Mouse (Mus musculus) spleen, adult 2 months (tissue): ENCODE measurements at regions not wholly inside any gene's neighbourhood (a gene's known extent, or its start where the extent isn't known, plus 50 kb on each side); places are given as distances from the start of the nearest gene placed in this dataset.

Experiments used
- DNase-seq, 2 experiments: peaks; one replicate each; pipeline versions ENCODE4 v3.0.0 to v3.0.0-alpha.2; 2012 to 2021; ENCODE audit warnings: low spot score in 2 of 2, low read depth in 1 of 2
- H3K27ac ChIP-seq: fragments of 200-500 bp; 2 replicates; pipeline ENCODE4 v1.5.1; 2012; ENCODE audit warnings: low read length, inconsistent platforms; ENCODE audit not compliant: insufficient read depth
- H3K27me3 ChIP-seq: fragments of 200-500 bp; 2 replicates; pipeline ENCODE4 v1.6.1; 2012; ENCODE audit warnings: mild to moderate bottlenecking, moderate library complexity, low read length, inconsistent platforms; ENCODE audit not compliant: control insufficient read depth, insufficient read depth
- H3K36me3 ChIP-seq: fragments of 200-500 bp; 2 replicates; pipeline ENCODE4 v1.6.1; 2012; ENCODE audit warnings: mild to moderate bottlenecking, low read length, inconsistent platforms; ENCODE audit not compliant: control insufficient read depth, insufficient read depth
- H3K4me1 ChIP-seq: fragments of 200-500 bp; 2 replicates; pipeline ENCODE4 v1.6.1; 2011; ENCODE audit warnings: inconsistent platforms; ENCODE audit not compliant: control insufficient read depth, insufficient read depth, insufficient read length
- H3K4me3 ChIP-seq: fragments of 200-500 bp; 2 replicates; pipeline ENCODE4 v1.5.1; 2011; ENCODE audit warnings: mild to moderate bottlenecking, inconsistent platforms; ENCODE audit not compliant: insufficient read depth, insufficient read length; ENCODE audit errors: extremely low read depth
- CTCF ChIP-seq: fragments of 200-500 bp; IDR thresholded peaks from 2 replicates; pipeline ENCODE4 v1.5.1; 2011; ENCODE audit warnings: mild to moderate bottlenecking, inconsistent platforms; ENCODE audit not compliant: insufficient read depth, insufficient read length, insufficient replicate concordance; ENCODE audit errors: extremely low read depth
- POLR2A ChIP-seq: fragments of 200-500 bp; IDR thresholded peaks from 2 replicates; pipeline ENCODE4 v1.6.1; 2011; ENCODE audit warnings: low read depth, low read length, inconsistent platforms
- WGBS: fragments of 180-500 bp; shearing (Covaris S2); methylation state at CpG from one replicate; pipeline ENCODE4 v1.1.7; 2018; 5-methylcytosine and 5-hydroxymethylcytosine counted together

- Histone ChIP-seq H3K36me3 (no peaks in the 10 kb centered on the region), H3K4me1 (0 out of 2 replicates have a peak, but pooled peaks cover 1% of the 10 kb centered on the region), H3K27me3 (no peaks in the 10 kb centered on the region), H3K27ac (no peak overlapping the region), H3K4me3 (no peak overlapping the region)
- no peak for TF ChIP-seq POLR2A
- TF ChIP-seq CTCF, result no peak
- DNase-seq, result no peak
- 91% methylated on average over 4 of the region's 4 CpGs for WGBS
These were observed 263.9 kb upstream of the Nr4a3 start for GRCm38 (mm10) chr4:47781039-47781438.

- Histone ChIP-seq H3K4me3 (no peak overlapping the region), H3K36me3 (no peaks in the 10 kb centered on the region), H3K27me3 (no peaks in the 10 kb centered on the region; the same call in 1 of the 2 replicates), H3K27ac (no peak overlapping the region), H3K4me1 (no peaks in the 10 kb centered on the region)
- DNase-seq, result no peak
- no peak for TF ChIP-seq CTCF
- TF ChIP-seq POLR2A, result no peak
- 87% methylated on average over 4 of the region's 4 CpGs for WGBS
These were observed 248.0 kb upstream of the Nr4a3 start for GRCm38 (mm10) chr4:47796977-47797376.

GRCm38 (mm10) chr4:47799165-47799564, 245.8 kb upstream of the Nr4a3 start:
- peak in 1 of 2 experiments; percentile 35 for DNase-seq

GRCm38 (mm10) chr4:47803111-47803510, 241.8 kb upstream of the Nr4a3 start:
- WGBS, result 84% methylated on average over 3 of the region's 3 CpGs
- Histone ChIP-seq H3K4me3 (no peak overlapping the region), H3K4me1 (no peaks in the 10 kb centered on the region), H3K27ac (no peak overlapping the region), H3K27me3 (no peaks in the 10 kb centered on the region), H3K36me3 (no peaks in the 10 kb centered on the region)
- DNase-seq, result no peak
- TF ChIP-seq CTCF, result no peak
- TF ChIP-seq POLR2A, result no peak

More at GRCm38 (mm10) chr4:47799165-47799564, 245.8 kb upstream of the Nr4a3 start:
- Histone ChIP-seq H3K36me3 (no peaks in the 10 kb centered on the region), H3K27me3 (no peaks in the 10 kb centered on the region), H3K27ac (no peak overlapping the region), H3K4me1 (no peaks in the 10 kb centered on the region), H3K4me3 (no peak overlapping the region; the same call in 1 of the 2 replicates)
- TF ChIP-seq CTCF, result no peak
- WGBS, result 37% methylated on average over 5 of the region's 5 CpGs

- H3K27me3 ChIP-seq, result no peaks in the 10 kb centered on the region
- no peak for TF ChIP-seq POLR2A
- TF ChIP-seq CTCF, result no peak
- WGBS, result 57% methylated on average over 3 of the region's 3 CpGs
These were observed 237.1 kb upstream of the Nr4a3 start for GRCm38 (mm10) chr4:47807877-47808276.

GRCm38 (mm10) chr4:47814030-47814429, 230.9 kb upstream of the Nr4a3 start:
- 82% methylated on average over 7 of the region's 7 CpGs for WGBS
- no peak overlapping the region for H3K4me3 ChIP-seq
- no peaks in the 10 kb centered on the region for H3K4me1 ChIP-seq
- DNase-seq, result no peak
- TF ChIP-seq CTCF, result no peak
- no peak for TF ChIP-seq POLR2A
- no peaks in the 10 kb centered on the region for H3K36me3 ChIP-seq
- H3K27ac ChIP-seq, result no peak overlapping the region
- no peaks in the 10 kb centered on the region for H3K27me3 ChIP-seq

More at GRCm38 (mm10) chr4:47807877-47808276, 237.1 kb upstream of the Nr4a3 start:
- H3K4me3 ChIP-seq, result no peak overlapping the region
- H3K27ac ChIP-seq, result no peak overlapping the region
- no peak for DNase-seq
- no peaks in the 10 kb centered on the region for H3K4me1 ChIP-seq
- H3K36me3 ChIP-seq, result no peaks in the 10 kb centered on the region

GRCm38 (mm10) chr4:47818371-47819159, 226.4 kb upstream of the Nr4a3 start:
- no peak overlapping the region for H3K4me3 ChIP-seq
- H3K4me1 ChIP-seq, result no peaks in the 10 kb centered on the region; the same call in 1 of the 2 replicates
- TF ChIP-seq CTCF, result no peak
- no peak for TF ChIP-seq POLR2A
- no peaks in the 10 kb centered on the region for H3K27me3 ChIP-seq
- WGBS, result 72% methylated on average over 18 of the region's 18 CpGs
- H3K36me3 ChIP-seq, result no peaks in the 10 kb centered on the region
- no peak overlapping the region for H3K27ac ChIP-seq
- DNase-seq, result peak in 1 of 2 experiments; percentile 36
